ENCODE assay signal across 8 mouse cellular contexts in genomic region chr1:168291001-168291642, GRCm38 (mm10).
DNase-seq lines count a peak whose midpoint lies in the region; ATAC-seq and TF ChIP-seq lines count a peak whose summit lies in the region.

No protein-coding gene starts in this region.

- H3K36me3 ChIP-seq in heart, embryonic 11.5 days (ENCODE audit: control insufficient read depth, insufficient read depth, low read length): no peaks in the 10 kb centered on the region
- H3K36me3 ChIP-seq in kidney, embryonic 14.5 days (ENCODE audit: control insufficient read depth, insufficient read depth, low read length): peaks cover 2% of the 10 kb centered on the region; the same call in 1 of the 2 replicates

- H3K4me2 ChIP-seq in heart, embryonic 11.5 days: no peak overlapping the region; the same call in 1 of the 2 replicates
- H3K4me2 ChIP-seq in kidney, embryonic 14.5 days (replicated peaks; ENCODE audit: low read depth, low read length): no peak overlapping the region

- no peak overlapping the region for H3K4me3 ChIP-seq in cerebellum, adult 2 months (replicated peaks; ENCODE audit: insufficient read depth, low read depth, low read length)
- H3K4me3 ChIP-seq in heart, embryonic 11.5 days (ENCODE audit: low read depth, low read length): no peak overlapping the region
- H3K4me3 ChIP-seq in kidney, embryonic 14.5 days (ENCODE audit: low read length): no peak overlapping the region

- DNase-seq in ovary, postnatal 36 days (ENCODE audit: low spot score): peak; percentile 50
- DNase-seq in ovary, postnatal 14 days (ENCODE audit: low spot score): no peak
- peak; percentile 49 to 56 for DNase-seq in cerebellum, adult 2 months
- DNase-seq in embryo, embryonic 10.5 days (ENCODE audit: low spot score): no peak

- 28% methylated on average over 11 of the region's 11 CpGs for WGBS in cerebellum, adult 2 months
- 39% methylated on average over 11 of the region's 11 CpGs for WGBS in heart, embryonic 11.5 days (ENCODE audit: insufficient replicate concordance)
- WGBS in kidney, embryonic 14.5 days: 44% methylated on average over 11 of the region's 11 CpGs

- no peak for TF ChIP-seq CTCF in cerebellum, adult 2 months (IDR thresholded peaks at IDR 0.05; ENCODE audit: borderline replicate concordance, insufficient read depth, low read depth, low read length)

- no peak for ATAC-seq in heart, embryonic 11.5 days (replicated peaks; ENCODE audit: insufficient number of reproducible peaks, low FRiP score, low TSS enrichment)
- peak; percentile 43; the same call in 1 of the 2 replicates for ATAC-seq in kidney, embryonic 14.5 days (ENCODE audit: low FRiP score, low TSS enrichment)
- peak; percentile 38 for ATAC-seq in megakaryocyte progenitor cell, adult 5-6 weeks (replicated peaks; ENCODE audit: poor library complexity)
- ATAC-seq in activated CD4-positive, CD25-positive, alpha-beta regulatory T cell, adult 4 months: no peak

- H3K27ac ChIP-seq in cerebellum, adult 2 months (ENCODE audit: insufficient read depth, low read length): no peak overlapping the region
- peak overlapping the region; percentile 70 for H3K27ac ChIP-seq in heart, embryonic 11.5 days (ENCODE audit: low read depth, low read length)
- no peak overlapping the region; the same call in 1 of the 2 replicates for H3K27ac ChIP-seq in kidney, embryonic 14.5 days (ENCODE audit: low read depth, low read length)

- no peak for TF ChIP-seq POLR2A in cerebellum, adult 2 months (IDR thresholded peaks at IDR 0.05; ENCODE audit: borderline replicate concordance, insufficient read depth, low read length)

- H3K27me3 ChIP-seq in cerebellum, adult 2 months (ENCODE audit: control insufficient read depth, insufficient read depth, low read length): no peaks in the 10 kb centered on the region
- H3K27me3 ChIP-seq in heart, embryonic 11.5 days (ENCODE audit: control insufficient read depth, insufficient read depth, low read length): no peaks in the 10 kb centered on the region
- no peaks in the 10 kb centered on the region for H3K27me3 ChIP-seq in kidney, embryonic 14.5 days (ENCODE audit: control insufficient read depth, insufficient read depth, low read length)

- H3K4me1 ChIP-seq in cerebellum, adult 2 months (ENCODE audit: control insufficient read depth, insufficient read depth, low read length): peaks cover 22% of the 10 kb centered on the region
- peaks cover 63% of the 10 kb centered on the region for H3K4me1 ChIP-seq in heart, embryonic 11.5 days (ENCODE audit: control insufficient read depth, insufficient read depth, low read length)
- peaks cover 44% of the 10 kb centered on the region for H3K4me1 ChIP-seq in kidney, embryonic 14.5 days (ENCODE audit: control insufficient read depth, insufficient read depth, low read length)

- no peaks in the 10 kb centered on the region for H3K9me3 ChIP-seq in heart, embryonic 11.5 days (replicated peaks; ENCODE audit: control insufficient read depth, low read length)
- H3K9me3 ChIP-seq in kidney, embryonic 14.5 days (ENCODE audit: control insufficient read depth, low read length): no peaks in the 10 kb centered on the region

- H3K9ac ChIP-seq in heart, embryonic 11.5 days (ENCODE audit: low read depth, low read length): 0 out of 2 replicates have a peak overlapping the region, but pooled peaks have one; percentile 39
- H3K9ac ChIP-seq in kidney, embryonic 14.5 days (ENCODE audit: low read depth, low read length): no peak overlapping the region

Comparison
In these comparisons a context has a peak if more than half of its experiments do, and no peak if none do; other contexts are left out.
1. DNase-seq: peak in ovary, postnatal 36 days (single experiment) and cerebellum, adult 2 months (2 of 2); none in ovary, postnatal 14 days (single experiment) and embryo, embryonic 10.5 days (single experiment).
2. ATAC-seq: peak in kidney, embryonic 14.5 days (single experiment) and megakaryocyte progenitor cell, adult 5-6 weeks (single experiment); none in heart, embryonic 11.5 days (single experiment) and activated CD4-positive, CD25-positive, alpha-beta regulatory T cell, adult 4 months (single experiment).